Mouse (Mus musculus): ENCODE results near the gene Supt20. TPM values are rescaled to one million over a fixed set of nuclear protein-coding genes. Genes with fewer than 3 reads are reported as not detected.

The Supt20 gene
- polyA plus RNA-seq (2016; fragmentation: Nextera tagmentation; extraction: Ambion mirVana), result 101 and 105 TPM in 2 replicates

DNA sequence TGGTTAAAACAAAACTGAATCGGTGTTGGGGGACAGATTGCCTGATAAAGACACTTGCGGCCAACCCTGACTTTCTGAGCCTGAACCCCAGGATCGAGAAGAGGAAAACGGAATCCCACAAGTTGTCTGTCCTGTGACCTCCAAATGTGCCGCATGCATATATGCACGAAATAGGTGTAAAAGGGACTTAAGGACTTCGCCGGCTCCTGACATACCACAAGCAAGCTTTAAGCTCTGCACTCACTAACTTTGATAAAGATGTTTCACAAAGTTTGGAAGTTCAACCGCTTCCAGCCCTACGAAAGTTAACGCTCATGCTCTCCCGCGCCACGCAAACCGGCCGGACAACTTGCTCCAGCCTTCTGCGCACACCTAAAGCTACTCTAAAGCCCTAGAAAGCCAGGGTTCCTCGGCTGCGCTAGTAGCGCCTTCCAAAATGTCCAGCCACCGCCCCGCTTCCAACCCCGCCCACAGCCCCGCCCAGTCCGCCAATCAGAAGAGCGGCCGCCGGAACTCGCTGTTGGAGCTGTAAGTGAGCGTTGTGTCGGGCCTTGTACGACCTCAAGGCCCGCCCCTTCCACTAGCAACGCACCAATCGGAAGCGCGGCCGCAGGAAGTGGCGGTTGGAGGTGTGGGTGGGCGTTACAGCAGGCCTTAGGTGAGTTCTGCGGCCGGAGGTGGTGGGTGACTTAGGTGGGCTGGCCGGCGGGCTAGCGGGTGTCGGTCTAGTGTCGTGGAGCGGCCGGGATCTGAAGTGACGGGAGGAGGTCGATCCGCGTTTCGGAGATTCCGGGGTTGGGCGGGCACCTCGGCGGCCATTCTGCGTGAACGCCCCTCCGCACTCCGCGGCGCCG lies at the start of gene Supt20:
Supt20 (plus strand) TSS at position 606 of the 854 bp plus-strand sequence.
- Histone ChIP-seq H3K4me3 (peak within 1 kb of the TSS; percentile 83), H3K4me1 (peaks cover 12% of the 10 kb centered on the region; the same call in 1 of the 2 replicates), H3K9me3 (no peaks in the 10 kb centered on the region), H3K36me3 (replicated peaks) (peaks cover 30% of the 10 kb centered on the region), H3K27ac (peak within 1 kb of the TSS; percentile 91), H3K27me3 (ENCODE audit: poor library complexity, severe bottlenecking) (no peaks in the 10 kb centered on the region)
- peak; percentile 96 for DNase-seq (ENCODE audit: extremely low spot score, low spot score)
- WGBS, result 2% methylated on average over 65 of the region's 65 CpGs

DNA sequence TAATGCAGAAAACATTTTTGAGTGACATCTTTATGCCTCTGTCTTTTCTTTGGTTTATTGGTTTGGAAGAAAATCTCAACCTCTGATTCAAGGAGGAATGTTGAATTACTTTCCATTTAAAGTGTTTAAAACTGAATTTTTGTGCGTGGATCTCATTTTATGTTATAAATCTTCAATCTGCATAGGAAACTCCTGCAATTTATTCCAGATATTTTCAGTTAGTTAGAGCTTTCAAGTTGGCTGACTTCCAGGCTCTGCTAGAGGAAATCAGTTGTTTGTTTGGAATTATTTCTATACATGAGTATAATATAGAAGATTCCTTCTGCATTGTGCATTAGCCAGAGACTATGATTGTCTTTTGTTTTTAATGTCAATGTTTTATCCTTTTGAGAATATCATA lies 49.8 kb upstream of the Supt20 start:
- 0 out of 2 replicates have a peak, but pooled peaks cover 5% of the 10 kb centered on the region for H3K4me1 ChIP-seq
- H3K9me3 ChIP-seq, result no peaks in the 10 kb centered on the region
- no peak overlapping the region for H3K27ac ChIP-seq
- DNase-seq (ENCODE audit: extremely low spot score, low spot score), result no peak
- no peaks in the 10 kb centered on the region for H3K36me3 ChIP-seq (replicated peaks)
- no peak overlapping the region for H3K4me3 ChIP-seq
- no peaks in the 10 kb centered on the region for H3K27me3 ChIP-seq (ENCODE audit: poor library complexity, severe bottlenecking)
- 88% methylated on average over 1 of the region's 1 CpGs for WGBS

DNA sequence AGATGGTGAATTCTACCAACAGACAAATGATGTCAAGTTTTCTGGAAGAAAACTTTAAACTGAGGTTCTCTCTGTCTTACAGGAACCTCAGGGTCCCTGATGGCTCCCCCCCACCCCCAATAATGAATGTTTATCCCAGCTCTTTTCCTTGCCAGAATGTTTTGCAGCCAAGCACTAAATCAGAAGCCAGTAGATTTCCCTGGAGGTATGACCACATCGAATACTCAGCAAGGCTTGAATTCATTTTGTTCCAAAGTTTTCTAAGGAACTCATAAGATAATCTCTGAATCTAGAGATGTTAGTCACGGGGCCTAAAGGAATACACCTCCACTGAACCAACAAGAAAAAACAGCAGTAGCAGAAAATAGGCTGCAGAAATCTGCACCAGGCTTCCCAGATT lies 45.0 kb upstream of the Supt20 start:
- DNase-seq (ENCODE audit: extremely low spot score, low spot score), result no peak
- no peak overlapping the region for H3K27ac ChIP-seq
- H3K36me3 ChIP-seq (replicated peaks), result no peaks in the 10 kb centered on the region
- no peaks in the 10 kb centered on the region for H3K9me3 ChIP-seq
- no peaks in the 10 kb centered on the region for H3K27me3 ChIP-seq (ENCODE audit: poor library complexity, severe bottlenecking)
- 89% methylated on average over 2 of the region's 2 CpGs for WGBS
- no peak overlapping the region for H3K4me3 ChIP-seq
- 0 out of 2 replicates have a peak, but pooled peaks cover 5% of the 10 kb centered on the region for H3K4me1 ChIP-seq

DNA sequence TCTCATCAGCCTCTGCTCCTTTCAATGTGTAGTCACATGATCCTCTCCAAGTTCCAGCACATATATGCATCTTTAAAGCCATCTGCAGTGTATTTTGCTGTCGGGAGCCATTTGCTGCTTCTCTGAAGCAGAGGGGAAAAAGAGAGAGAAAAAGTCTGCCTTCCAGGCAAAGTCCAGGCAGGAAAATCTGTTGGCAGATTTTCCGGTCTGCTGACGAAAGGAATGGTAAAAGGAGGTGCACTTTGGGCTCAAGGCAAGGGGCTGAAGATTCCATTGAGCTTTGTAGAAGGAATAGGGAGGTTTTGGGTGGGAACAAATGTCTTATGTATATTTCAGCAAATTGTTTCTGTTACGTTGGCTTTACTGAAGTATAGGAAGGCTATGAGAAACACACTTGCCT lies 41.0 kb upstream of the Supt20 start:
- H3K27ac ChIP-seq, result no peak overlapping the region
- no peaks in the 10 kb centered on the region for H3K4me1 ChIP-seq
- H3K4me3 ChIP-seq, result no peak overlapping the region
- no peaks in the 10 kb centered on the region for H3K9me3 ChIP-seq
- no peak for DNase-seq (ENCODE audit: extremely low spot score, low spot score)
- WGBS, result 79% methylated on average over 4 of the region's 4 CpGs
- H3K36me3 ChIP-seq (replicated peaks), result no peaks in the 10 kb centered on the region
- no peaks in the 10 kb centered on the region for H3K27me3 ChIP-seq (ENCODE audit: poor library complexity, severe bottlenecking)

DNA sequence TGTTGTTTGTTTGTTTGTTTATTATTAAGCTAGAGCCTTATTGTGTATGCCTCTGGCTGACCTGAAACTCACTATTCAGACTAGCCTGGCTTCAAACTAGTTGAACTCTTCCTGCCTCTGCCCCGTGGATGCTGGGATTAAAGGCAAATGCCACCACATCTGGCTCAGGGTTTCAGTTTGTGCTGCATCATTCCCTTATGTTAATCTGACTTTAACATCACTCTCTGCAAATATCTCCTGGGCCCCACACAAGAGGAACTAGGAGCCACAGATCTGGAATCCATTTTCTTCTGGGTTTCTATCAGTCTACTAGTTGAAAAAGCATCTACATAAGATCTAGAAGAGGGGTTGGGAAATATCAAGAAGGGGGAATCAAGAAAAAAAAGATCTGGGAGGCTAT lies 38.4 kb upstream of the Supt20 start:
- Histone ChIP-seq H3K4me1 (no peaks in the 10 kb centered on the region), H3K27me3 (ENCODE audit: poor library complexity, severe bottlenecking) (no peaks in the 10 kb centered on the region), H3K9me3 (no peaks in the 10 kb centered on the region), H3K36me3 (replicated peaks) (no peaks in the 10 kb centered on the region), H3K4me3 (no peak overlapping the region), H3K27ac (no peak overlapping the region)
- WGBS, result 89% methylated on average over 1 of the region's 1 CpGs
- no peak for DNase-seq (ENCODE audit: extremely low spot score, low spot score)

DNA sequence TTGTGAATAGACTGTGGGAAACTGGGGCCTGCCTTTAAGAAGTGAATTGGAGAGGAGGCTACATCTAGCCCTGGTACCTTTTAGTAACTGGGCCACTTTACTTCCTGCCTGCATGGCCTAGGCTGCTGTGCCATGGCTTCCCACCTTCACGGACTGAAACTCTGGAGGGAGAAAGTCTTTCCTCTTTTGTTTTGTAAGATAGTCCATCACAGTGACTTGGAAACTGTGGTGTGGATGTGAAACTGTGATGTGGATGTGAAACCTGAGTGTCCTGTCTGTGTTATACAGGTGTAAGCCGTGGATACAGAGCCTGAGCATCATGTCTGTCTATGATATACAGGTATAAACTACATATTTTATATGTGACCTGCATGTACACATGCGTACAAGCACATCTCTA lies 35.5 kb upstream of the Supt20 start:
- Histone ChIP-seq H3K27ac (no peak overlapping the region), H3K36me3 (replicated peaks) (no peaks in the 10 kb centered on the region), H3K4me1 (no peaks in the 10 kb centered on the region), H3K4me3 (no peak overlapping the region), H3K27me3 (ENCODE audit: poor library complexity, severe bottlenecking) (no peaks in the 10 kb centered on the region), H3K9me3 (no peaks in the 10 kb centered on the region)
- 83% methylated on average over 3 of the region's 3 CpGs for WGBS
- no peak for DNase-seq (ENCODE audit: extremely low spot score, low spot score)

DNA sequence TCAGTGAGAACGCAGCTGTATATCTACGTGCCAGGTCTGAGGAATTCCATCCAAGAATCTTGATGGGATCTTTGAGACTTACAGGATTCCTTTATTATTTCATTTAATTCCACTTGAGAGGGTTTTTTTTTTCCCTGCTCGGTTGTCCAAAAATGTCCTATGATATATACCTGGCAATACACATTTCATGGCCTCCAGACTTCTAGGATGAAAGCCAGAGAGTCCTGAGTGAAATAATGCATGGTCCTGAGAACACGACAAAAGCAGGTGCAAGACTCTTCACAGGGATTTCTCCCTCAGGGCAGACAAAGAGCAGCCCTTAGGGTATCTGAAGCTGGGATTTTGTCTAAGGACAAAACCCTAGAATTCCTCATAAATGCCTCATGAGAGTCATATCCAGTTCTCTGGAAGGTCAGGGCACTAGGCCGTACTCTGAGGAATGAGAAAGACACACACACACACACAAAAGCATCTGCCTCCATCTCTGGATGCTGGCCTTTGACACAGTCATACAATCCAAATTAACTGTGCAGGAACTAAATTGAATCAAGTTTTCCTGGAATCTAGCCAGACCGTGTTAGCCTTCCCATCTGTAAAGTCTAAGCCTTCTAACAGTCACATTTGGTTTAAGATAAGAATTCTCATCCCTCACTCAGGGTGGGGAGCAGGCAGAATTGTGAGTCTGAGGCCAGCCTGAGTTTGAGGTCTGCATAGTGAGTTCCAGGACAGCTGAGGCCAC lies 34.5 kb upstream of the Supt20 start:
- Histone ChIP-seq H3K27ac (no peak overlapping the region), H3K4me3 (no peak overlapping the region), H3K4me1 (no peaks in the 10 kb centered on the region), H3K36me3 (replicated peaks) (no peaks in the 10 kb centered on the region), H3K9me3 (no peaks in the 10 kb centered on the region), H3K27me3 (ENCODE audit: poor library complexity, severe bottlenecking) (no peaks in the 10 kb centered on the region)
- DNase-seq (ENCODE audit: extremely low spot score, low spot score), result no peak
- WGBS, result 81% methylated on average over 6 of the region's 6 CpGs

DNA sequence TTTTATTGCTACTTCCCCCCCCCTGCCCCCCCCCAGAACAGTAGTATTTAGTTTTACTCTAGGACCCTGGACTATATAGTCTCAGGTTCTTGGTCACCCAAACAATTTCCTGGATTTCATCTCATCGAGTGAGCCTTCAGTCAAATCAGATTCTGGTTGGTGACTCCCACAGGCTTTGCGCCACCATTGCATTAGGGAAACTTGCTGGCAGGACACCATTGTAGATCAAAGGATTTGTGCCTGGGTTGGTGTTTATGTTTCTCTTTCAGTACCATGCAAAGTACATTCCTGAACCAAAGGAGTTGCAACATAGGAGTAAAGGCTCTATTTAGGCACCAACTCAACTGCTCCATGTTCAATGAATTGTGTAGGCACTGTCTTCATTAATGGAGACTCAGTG lies 32.9 kb upstream of the Supt20 start:
- Histone ChIP-seq H3K9me3 (no peaks in the 10 kb centered on the region), H3K27me3 (ENCODE audit: poor library complexity, severe bottlenecking) (no peaks in the 10 kb centered on the region), H3K36me3 (replicated peaks) (no peaks in the 10 kb centered on the region), H3K4me3 (no peak overlapping the region), H3K4me1 (no peaks in the 10 kb centered on the region), H3K27ac (no peak overlapping the region)
- DNase-seq (ENCODE audit: extremely low spot score, low spot score), result no peak
- 92% methylated on average over 2 of the region's 2 CpGs for WGBS

DNA sequence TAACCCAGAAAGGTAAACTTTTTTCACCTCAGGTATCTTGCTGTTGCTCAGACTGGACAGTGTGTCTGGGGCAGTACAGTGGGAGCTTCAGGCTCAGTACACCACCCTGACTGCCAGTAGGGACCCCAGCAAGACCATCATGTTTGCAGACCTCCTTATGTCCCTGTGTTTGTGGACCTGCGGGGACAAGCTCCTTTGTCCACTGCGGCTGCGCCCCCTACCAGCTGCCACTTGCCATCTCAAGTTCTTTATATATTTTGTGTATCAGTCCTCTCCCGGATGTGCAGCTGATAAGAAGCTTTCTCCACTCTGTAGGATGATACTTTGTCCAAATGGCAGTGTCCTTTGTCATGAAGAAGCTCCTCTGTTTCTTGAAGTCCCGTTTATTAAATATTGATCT lies 30.2 kb upstream of the Supt20 start:
- no peak for DNase-seq (ENCODE audit: extremely low spot score, low spot score)

DNA sequence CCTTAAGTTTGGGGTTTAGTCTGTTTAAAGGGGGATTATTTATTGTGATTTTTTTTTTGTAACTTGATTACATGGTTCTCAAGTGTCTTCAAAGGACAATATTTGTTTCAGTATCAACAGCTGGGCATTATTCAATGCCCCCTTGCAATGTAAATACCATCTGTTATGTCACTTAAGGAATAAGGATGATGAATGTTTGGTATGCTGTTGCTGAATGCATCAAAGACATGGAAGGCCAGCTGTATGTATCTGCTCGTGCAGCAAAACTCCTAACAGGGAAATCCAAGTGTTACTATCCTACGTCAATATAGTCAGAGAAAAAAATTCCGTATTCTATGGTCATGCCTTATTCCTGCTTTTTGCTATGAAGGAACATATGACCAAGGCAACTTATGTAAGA lies 24.5 kb upstream of the Supt20 start:
- 91% methylated on average over 3 of the region's 3 CpGs for WGBS
- Histone ChIP-seq H3K4me1 (peaks cover 8% of the 10 kb centered on the region; the same call in 1 of the 2 replicates), H3K27me3 (ENCODE audit: poor library complexity, severe bottlenecking) (no peaks in the 10 kb centered on the region), H3K27ac (no peak overlapping the region), H3K9me3 (no peaks in the 10 kb centered on the region), H3K36me3 (replicated peaks) (no peaks in the 10 kb centered on the region), H3K4me3 (no peak overlapping the region)
- no peak for DNase-seq (ENCODE audit: extremely low spot score, low spot score)

More for the DNA sequence above, 30.2 kb upstream of the Supt20 start:
- Histone ChIP-seq H3K36me3 (replicated peaks) (no peaks in the 10 kb centered on the region), H3K27ac (no peak overlapping the region), H3K27me3 (ENCODE audit: poor library complexity, severe bottlenecking) (no peaks in the 10 kb centered on the region), H3K4me1 (no peaks in the 10 kb centered on the region), H3K4me3 (no peak overlapping the region), H3K9me3 (no peaks in the 10 kb centered on the region)
- 72% methylated on average over 5 of the region's 5 CpGs for WGBS

DNA sequence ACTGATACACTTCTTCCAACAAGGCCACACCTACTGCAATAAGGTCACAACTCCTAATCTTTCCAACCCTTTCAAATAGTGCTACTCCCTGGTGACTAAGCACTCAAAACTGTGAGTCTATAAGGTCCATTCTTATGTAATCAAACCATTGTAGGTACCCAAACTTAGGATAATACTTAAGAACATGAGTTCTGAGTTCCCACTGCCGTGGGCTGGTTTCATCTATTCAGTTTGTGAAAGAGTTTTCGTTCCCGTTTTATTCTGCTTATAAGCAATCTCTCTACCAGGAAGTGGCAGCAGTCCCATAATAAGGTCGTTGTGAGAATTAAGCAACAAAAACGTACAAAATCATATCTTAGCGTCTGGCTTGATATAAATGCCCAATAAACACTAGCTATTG lies 23.9 kb upstream of the Supt20 start:
- no peak overlapping the region for H3K27ac ChIP-seq
- H3K4me1 ChIP-seq, result peaks cover 14% of the 10 kb centered on the region
- 92% methylated on average over 6 of the region's 6 CpGs for WGBS
- no peaks in the 10 kb centered on the region for H3K9me3 ChIP-seq
- H3K4me3 ChIP-seq, result no peak overlapping the region
- no peaks in the 10 kb centered on the region for H3K27me3 ChIP-seq (ENCODE audit: poor library complexity, severe bottlenecking)
- DNase-seq (ENCODE audit: extremely low spot score, low spot score), result no peak
- no peaks in the 10 kb centered on the region for H3K36me3 ChIP-seq (replicated peaks)

DNA sequence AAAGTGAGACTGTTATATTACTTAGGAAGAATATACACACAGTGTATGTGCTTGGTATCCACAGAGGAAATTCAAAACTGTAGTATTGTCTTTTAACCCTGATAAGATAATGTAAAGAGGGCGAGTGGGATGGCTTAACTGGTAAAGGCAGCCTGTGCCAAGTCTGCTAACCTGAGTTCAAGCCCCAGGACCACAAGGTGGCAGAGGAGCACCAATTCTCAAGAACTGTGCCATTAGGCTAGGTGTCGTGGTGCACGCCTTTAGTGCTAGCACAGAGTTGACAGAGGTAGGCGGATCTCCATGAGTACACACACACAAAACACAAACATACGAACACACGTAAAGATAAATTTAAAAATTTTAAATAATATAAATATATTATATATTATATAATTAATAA lies 23.0 kb upstream of the Supt20 start:
- no peaks in the 10 kb centered on the region for H3K9me3 ChIP-seq
- H3K36me3 ChIP-seq (replicated peaks), result no peaks in the 10 kb centered on the region
- H3K4me3 ChIP-seq, result no peak overlapping the region
- H3K27ac ChIP-seq, result no peak overlapping the region
- WGBS, result 85% methylated on average over 6 of the region's 6 CpGs
- no peak for DNase-seq (ENCODE audit: extremely low spot score, low spot score)
- peaks cover 16% of the 10 kb centered on the region for H3K4me1 ChIP-seq
- no peaks in the 10 kb centered on the region for H3K27me3 ChIP-seq (ENCODE audit: poor library complexity, severe bottlenecking)

DNA sequence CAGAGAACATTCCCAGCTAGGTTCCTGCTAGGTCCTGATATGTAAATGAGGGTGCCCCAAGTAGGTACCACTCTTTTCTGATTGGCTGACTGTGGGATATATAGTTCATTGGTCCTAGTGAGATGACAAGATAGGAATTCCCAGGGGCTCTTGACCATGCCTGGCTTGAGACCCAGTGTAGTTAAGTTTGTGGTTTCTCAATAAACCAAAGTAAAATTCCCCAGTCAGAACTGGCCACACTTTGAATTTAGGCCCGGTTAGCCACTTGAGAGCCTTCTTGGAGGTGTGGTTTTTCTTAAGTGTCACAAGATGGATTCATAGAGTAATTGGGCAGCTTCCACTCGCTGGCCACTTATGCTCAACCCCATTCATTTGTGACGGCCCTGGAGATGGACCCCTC lies 20.5 kb upstream of the Supt20 start:
- Histone ChIP-seq H3K27me3 (ENCODE audit: poor library complexity, severe bottlenecking) (no peaks in the 10 kb centered on the region), H3K27ac (no peak overlapping the region), H3K9me3 (no peaks in the 10 kb centered on the region), H3K4me1 (peaks cover 16% of the 10 kb centered on the region), H3K36me3 (replicated peaks) (no peaks in the 10 kb centered on the region), H3K4me3 (no peak overlapping the region)
- no peak for DNase-seq (ENCODE audit: extremely low spot score, low spot score)
- WGBS, result 80% methylated on average over 3 of the region's 3 CpGs
